Mouse (Mus musculus) CH12.LX (cell line): ENCODE measurements around the gene Papola. TPM values are rescaled to one million over a fixed set of nuclear protein-coding genes. Genes with fewer than 3 reads are reported as not detected.

Experiments
- DNase-seq: peaks from one replicate; pipeline ENCODE4 v3.0.0-alpha.2; 2013; ENCODE audit errors: extremely low read depth
- H3K27ac ChIP-seq: 2 replicates; pipeline ENCODE4 v1.5.1; 2012; ENCODE audit warnings: low read depth, mild to moderate bottlenecking, control low read depth, moderate library complexity; ENCODE audit not compliant: insufficient read depth
- H3K27me3 ChIP-seq: replicated peaks from 2 replicates; pipeline ENCODE3; 2012; ENCODE audit warnings: inconsistent platforms
- H3K36me3 ChIP-seq, 2 experiments: replicated peaks in 1 of 2; 2 replicates each; pipeline versions ENCODE3 to v1.6.1; 2012; ENCODE audit warnings: inconsistent platforms in 1 of 2, low read length in 1 of 2, mild to moderate bottlenecking in 1 of 2, mixed read lengths in 1 of 2, moderate library complexity in 1 of 2; ENCODE audit not compliant: control insufficient read depth in 1 of 2, insufficient read depth in 1 of 2
- H3K4me1 ChIP-seq, 2 experiments: 2 replicates each; pipeline ENCODE4 v1.6.1; 2012; ENCODE audit warnings: inconsistent platforms in 1 of 2, moderate library complexity in 1 of 2; ENCODE audit not compliant: insufficient read depth in 2 of 2, control insufficient read depth in 1 of 2
- H3K4me2 ChIP-seq: 2 replicates; pipeline ENCODE4 v1.6.1; 2012; ENCODE audit warnings: low read depth, mild to moderate bottlenecking, control low read depth; ENCODE audit not compliant: poor library complexity, insufficient read depth, severe bottlenecking
- H3K4me3 ChIP-seq, 3 experiments: fragments of 150-350 bp in 1 of 3; sonication (generic) in 1 of 3; replicated peaks in 1 of 3; 2 replicates each; pipeline versions ENCODE3 to v1.5.1; 2011 to 2012; ENCODE audit warnings: low read depth in 2 of 3, low read length in 2 of 3, mild to moderate bottlenecking in 2 of 3, moderate library complexity in 2 of 3, control low read depth in 1 of 3, improper control_type of control experiment in 1 of 3, inconsistent platforms in 1 of 3, mixed read lengths in 1 of 3; ENCODE audit not compliant: poor library complexity in 1 of 3
- H3K79me2 ChIP-seq: replicated peaks from 2 replicates; pipeline ENCODE4 v1.6.1; 2012; ENCODE audit warnings: mild to moderate bottlenecking, moderate library complexity; ENCODE audit not compliant: control insufficient read depth, poor library complexity, insufficient read depth, severe bottlenecking; ENCODE audit errors: extremely low read depth
- H3K9ac ChIP-seq: 2 replicates; pipeline ENCODE4 v1.6.1; 2012; ENCODE audit warnings: low read depth, mild to moderate bottlenecking, control low read depth, moderate library complexity; ENCODE audit not compliant: insufficient read depth
- H3K9me3 ChIP-seq: replicated peaks from 2 replicates; pipeline ENCODE3; 2012; ENCODE audit warnings: low read length, inconsistent platforms, mixed read lengths
- BHLHE40 ChIP-seq: IDR thresholded peaks from 2 replicates; pipeline ENCODE4 v1.6.1; 2011; ENCODE audit warnings: mild to moderate bottlenecking, low read depth, low read length, improper control_type of control experiment
- CHD1 ChIP-seq: IDR thresholded peaks from 2 replicates; pipeline ENCODE4 v1.6.1; 2012; ENCODE audit warnings: low read depth, low read length, improper control_type of control experiment, inconsistent platforms
- EP300 ChIP-seq: IDR thresholded peaks from 2 replicates; pipeline ENCODE4 v1.6.1; 2011; ENCODE audit warnings: low read length, improper control_type of control experiment
- JUND ChIP-seq: conservative IDR thresholded peaks from 2 replicates; pipeline ENCODE4 v1.6.1; 2011; ENCODE audit warnings: low read depth, low read length, improper control_type of control experiment
- MAFK ChIP-seq: IDR thresholded peaks from 2 replicates; pipeline ENCODE4 v1.6.1; 2011; ENCODE audit warnings: low read length, improper control_type of control experiment; ENCODE audit not compliant: insufficient replicate concordance
- MEF2A ChIP-seq: IDR thresholded peaks from 2 replicates; pipeline ENCODE4 v1.6.1; 2014; ENCODE audit warnings: low read depth, mild to moderate bottlenecking, inconsistent platforms, low read length, improper control_type of control experiment, borderline replicate concordance
- NELFE ChIP-seq: IDR thresholded peaks from 2 replicates; pipeline ENCODE4 v1.6.1; 2011; ENCODE audit warnings: low read depth, low read length, improper control_type of control experiment
- POLR2A ChIP-seq: IDR thresholded peaks from 2 replicates; pipeline ENCODE4 v1.6.1; 2011; ENCODE audit warnings: low read depth, mild to moderate bottlenecking, improper control_type of control experiment, low read length
- POLR2AphosphoS2 ChIP-seq: IDR thresholded peaks from 2 replicates; pipeline ENCODE4 v1.6.1; 2011; ENCODE audit warnings: low read depth, low read length, improper control_type of control experiment
- SIN3A ChIP-seq: IDR thresholded peaks from 2 replicates; pipeline ENCODE4 v1.6.1; 2012; ENCODE audit warnings: low read length, improper control_type of control experiment, inconsistent platforms
- SMC3 ChIP-seq: IDR thresholded peaks from 2 replicates; pipeline ENCODE4 v1.6.1; 2011; ENCODE audit warnings: low read depth, low read length, improper control_type of control experiment
- TBP ChIP-seq: conservative IDR thresholded peaks from 2 replicates; pipeline ENCODE4 v1.6.1; 2011; ENCODE audit warnings: low read depth, low read length, improper control_type of control experiment
- UBTF ChIP-seq: IDR thresholded peaks from 2 replicates; pipeline ENCODE4 v1.6.1; 2012; ENCODE audit warnings: low read depth, mild to moderate bottlenecking, inconsistent platforms, low read length, improper control_type of control experiment, moderate library complexity
- USF1 ChIP-seq: IDR thresholded peaks from 2 replicates; pipeline ENCODE4 v1.6.1; 2014; ENCODE audit warnings: low read depth, mild to moderate bottlenecking, inconsistent platforms, low read length, improper control_type of control experiment
- ZMIZ1 ChIP-seq: IDR thresholded peaks from 2 replicates; pipeline ENCODE4 v1.6.1; 2012; ENCODE audit warnings: low read depth, mild to moderate bottlenecking, inconsistent platforms, low read length, improper control_type of control experiment
- dilution Hi-C: fragments of 300-500 bp; cut with MboI; formaldehyde crosslinking; loops from 2 replicates; pipeline ENCODE4 v1.14.3; 2020; ENCODE audit warnings: low sequenced_read_pairs; ENCODE audit not compliant: extremely low pct_unique_long_range_greater_than_20kb, extremely low pct_ligation_motif_present
- in situ Hi-C: fragments of 300-500 bp; cut with MboI; formaldehyde crosslinking; loops from 3 replicates; pipeline ENCODE4 v1.14.3; 2019; ENCODE audit warnings: low sequenced_read_pairs, low pct_ligation_motif_present, low pct_unique_long_range_greater_than_20kb, mixed read lengths
- polyA plus RNA-seq: library from polyadenylated mRNA; unstranded; fragments of >175 nt; gene quantifications from 2 replicates; pipeline ENCODE4 v1.2.1, GENCODE M21; 2012; ENCODE audit warnings: low read depth; ENCODE audit not compliant: insufficient read length
- total RNA-seq, 2 experiments: library from RNA; depleted of rRNA; stranded (reverse); fragments of 300-350 nt in 1 of 2; fragments of >200 nt in 1 of 2; gene quantifications; 2 replicates each; pipeline ENCODE4 v1.2.3; 2012 to 2014

Papola gene
- total and polyA plus RNA-seq, 3 experiments, result 100.0 to 150 (median 111) TPM

DNA sequence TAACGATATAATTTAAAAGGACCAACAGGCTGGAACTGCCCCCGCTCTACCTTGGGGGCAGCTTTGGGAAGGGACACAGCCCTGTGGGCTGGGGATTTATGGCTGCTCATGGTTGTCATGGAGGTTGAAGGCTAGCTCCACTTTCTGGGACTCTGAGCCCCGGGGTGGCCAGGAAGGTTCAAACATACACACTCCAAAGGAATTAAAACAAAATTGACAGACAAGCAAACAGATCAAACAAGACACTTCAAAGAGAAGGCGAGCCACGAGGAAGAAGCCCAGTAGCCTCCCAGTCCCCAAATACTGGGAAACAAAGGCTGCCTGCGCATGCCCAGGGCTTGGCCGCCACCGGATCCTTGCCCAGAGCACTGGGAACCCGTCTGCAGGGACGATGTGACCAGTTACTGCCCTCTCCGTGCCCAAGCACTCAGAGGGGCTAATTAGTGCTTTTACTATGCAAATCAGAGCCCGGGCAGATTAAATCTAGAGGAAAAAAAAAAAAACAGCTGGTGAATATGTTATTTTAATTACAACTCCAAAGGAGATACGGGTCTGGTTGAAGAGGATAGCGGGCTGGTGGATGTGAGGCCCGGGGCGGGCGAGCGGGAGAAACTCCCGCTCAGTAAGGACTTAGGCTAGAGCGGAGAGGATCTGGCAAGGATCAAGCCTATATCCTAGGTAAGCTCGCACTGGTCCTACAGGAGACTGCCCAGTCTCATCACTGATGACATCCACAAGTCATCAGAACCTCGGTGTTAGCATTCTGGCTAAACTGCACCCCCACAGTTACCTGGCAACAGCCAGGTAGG is 100.2 kb downstream of the Papola start:
- no peak overlapping the region for H3K9ac ChIP-seq
- no peak for TF ChIP-seq SIN3A
- no peak for TF ChIP-seq EP300
- TF ChIP-seq ZMIZ1, result no peak
- TF ChIP-seq TBP, result no peak
- TF ChIP-seq MAFK, result no peak
- no peak for TF ChIP-seq POLR2A
- TF ChIP-seq UBTF, result no peak
- no peak for TF ChIP-seq SMC3
- no peak for TF ChIP-seq JUND
- no peak for TF ChIP-seq NELFE
- TF ChIP-seq USF1, result no peak
- no peak for TF ChIP-seq MEF2A
- TF ChIP-seq POLR2AphosphoS2, result no peak
- TF ChIP-seq CHD1, result no peak
- no peak for TF ChIP-seq BHLHE40
- TF ChIP-seq, all 38 proteins: peak for 0
- Histone ChIP-seq H3K4me3 (no peak overlapping the region), H3K4me2 (no peak overlapping the region), H3K36me3 (no peaks in the 10 kb centered on the region), H3K4me1 (no peaks in the 10 kb centered on the region), H3K27ac (no peak overlapping the region), H3K79me2 (no peaks in the 10 kb centered on the region), H3K27me3 (peaks cover 3% of the 10 kb centered on the region), H3K9me3 (no peaks in the 10 kb centered on the region)
- in situ Hi-C loops (no loop called here), dilution Hi-C loops (no loop called here)
- no peak for DNase-seq

Other genes with a start within 250 kb of the Papola start
- not detected in 2 replicates for gene Bdkrb2, start 221.5 kb upstream of the Papola start, total RNA-seq (2012; rRNA removed)
- gene Bdkrb2, start 221.5 kb upstream of the Papola start, total RNA-seq (2014; rRNA removed), result not detected in 2 replicates
- gene Bdkrb2, start 221.5 kb upstream of the Papola start, polyA plus RNA-seq, result 0.06 TPM in 1 of 2 replicates, not detected in the other
- gene Bdkrb1, start 181.6 kb upstream of the Papola start, total RNA-seq (2012; rRNA removed), result 0.29 and 0.81 TPM in 2 replicates
- 1.00 and 1.5 TPM in 2 replicates for gene Bdkrb1, start 181.6 kb upstream of the Papola start, total RNA-seq (2014; rRNA removed)
- gene Bdkrb1, start 181.6 kb upstream of the Papola start, polyA plus RNA-seq, result 0.87 and 1.0 TPM in 2 replicates
- gene Gskip, start 99.9 kb upstream of the Papola start, total RNA-seq (2012; rRNA removed), result 12.3 and 13.9 TPM in 2 replicates
- 21.9 TPM in 2 replicates for gene Gskip, start 99.9 kb upstream of the Papola start, total RNA-seq (2014; rRNA removed)
- 13.3 and 15.9 TPM in 2 replicates for gene Gskip, start 99.9 kb upstream of the Papola start, polyA plus RNA-seq
- gene Atg2b, start 99.5 kb upstream of the Papola start, total RNA-seq (2012; rRNA removed), result 27.3 and 28.5 TPM in 2 replicates
- 26.6 and 26.9 TPM in 2 replicates for gene Atg2b, start 99.5 kb upstream of the Papola start, total RNA-seq (2014; rRNA removed)
- gene Atg2b, start 99.5 kb upstream of the Papola start, polyA plus RNA-seq, result 24.1 and 28.4 TPM in 2 replicates
- 0.13 and 0.38 TPM in 2 replicates for gene Ak7, start 78.7 kb upstream of the Papola start, total RNA-seq (2012; rRNA removed)
- gene Ak7, start 78.7 kb upstream of the Papola start, total RNA-seq (2014; rRNA removed), result 0.11 and 0.24 TPM in 2 replicates
- gene Ak7, start 78.7 kb upstream of the Papola start, polyA plus RNA-seq, result 0.46 and 0.51 TPM in 2 replicates
- 51.2 and 55.2 TPM in 2 replicates for gene Vrk1, start 225.5 kb downstream of the Papola start, total RNA-seq (2012; rRNA removed)
- gene Vrk1, start 225.5 kb downstream of the Papola start, total RNA-seq (2014; rRNA removed), result 124 and 138 TPM in 2 replicates
- 69.1 and 70.4 TPM in 2 replicates for gene Vrk1, start 225.5 kb downstream of the Papola start, polyA plus RNA-seq